Mouse (Mus musculus) spleen, adult 2 months (tissue): ENCODE data around the gene Htra2. TPM values are rescaled to one million over a fixed set of nuclear protein-coding genes. Genes with fewer than 3 reads are reported as not detected.
A peak's percentile ranks its signal among the peaks of the same experiment; 100 is the strongest.

Source experiments
- DNase-seq, 2 experiments: peaks; one replicate each; pipeline versions ENCODE4 v3.0.0 to v3.0.0-alpha.2; 2012 to 2021; ENCODE audit warnings: low spot score in 2 of 2, low read depth in 1 of 2
- H3K27ac ChIP-seq: fragments of 200-500 bp; 2 replicates; pipeline ENCODE4 v1.5.1; 2012; ENCODE audit warnings: low read length, inconsistent platforms; ENCODE audit not compliant: insufficient read depth
- H3K27me3 ChIP-seq: fragments of 200-500 bp; 2 replicates; pipeline ENCODE4 v1.6.1; 2012; ENCODE audit warnings: mild to moderate bottlenecking, moderate library complexity, low read length, inconsistent platforms; ENCODE audit not compliant: control insufficient read depth, insufficient read depth
- H3K36me3 ChIP-seq: fragments of 200-500 bp; 2 replicates; pipeline ENCODE4 v1.6.1; 2012; ENCODE audit warnings: mild to moderate bottlenecking, low read length, inconsistent platforms; ENCODE audit not compliant: control insufficient read depth, insufficient read depth
- H3K4me1 ChIP-seq: fragments of 200-500 bp; 2 replicates; pipeline ENCODE4 v1.6.1; 2011; ENCODE audit warnings: inconsistent platforms; ENCODE audit not compliant: control insufficient read depth, insufficient read depth, insufficient read length
- H3K4me3 ChIP-seq: fragments of 200-500 bp; 2 replicates; pipeline ENCODE4 v1.5.1; 2011; ENCODE audit warnings: mild to moderate bottlenecking, inconsistent platforms; ENCODE audit not compliant: insufficient read depth, insufficient read length; ENCODE audit errors: extremely low read depth
- CTCF ChIP-seq: fragments of 200-500 bp; IDR thresholded peaks from 2 replicates; pipeline ENCODE4 v1.5.1; 2011; ENCODE audit warnings: mild to moderate bottlenecking, inconsistent platforms; ENCODE audit not compliant: insufficient read depth, insufficient read length, insufficient replicate concordance; ENCODE audit errors: extremely low read depth
- POLR2A ChIP-seq: fragments of 200-500 bp; IDR thresholded peaks from 2 replicates; pipeline ENCODE4 v1.6.1; 2011; ENCODE audit warnings: low read depth, low read length, inconsistent platforms
- WGBS: fragments of 180-500 bp; shearing (Covaris S2); methylation state at CpG from one replicate; pipeline ENCODE4 v1.1.7; 2018; 5-methylcytosine and 5-hydroxymethylcytosine counted together
- polyA plus RNA-seq: library from polyadenylated mRNA; depleted of rRNA; stranded (reverse); fragments of >200 nt; gene quantifications from 2 replicates; pipeline ENCODE4 v1.2.3, GENCODE M21; 2012

Gene Htra2
- polyA plus RNA-seq, 1 experiment, result 59.1 TPM

- Histone ChIP-seq H3K27ac (no peak overlapping the region), H3K4me3 (no peak overlapping the region), H3K36me3 (no peaks in the 10 kb centered on the region), H3K27me3 (no peaks in the 10 kb centered on the region), H3K4me1 (peaks cover 5% of the 10 kb centered on the region; the same call in 1 of the 2 replicates)
- TF ChIP-seq CTCF, result no peak
- TF ChIP-seq POLR2A, result no peak
- 62% methylated on average over 4 of the region's 4 CpGs for WGBS
- no peak for DNase-seq
Measured at GRCm38 (mm10) chr6:83024421-83024820, 30.7 kb downstream of the Htra2 start.

DNA sequence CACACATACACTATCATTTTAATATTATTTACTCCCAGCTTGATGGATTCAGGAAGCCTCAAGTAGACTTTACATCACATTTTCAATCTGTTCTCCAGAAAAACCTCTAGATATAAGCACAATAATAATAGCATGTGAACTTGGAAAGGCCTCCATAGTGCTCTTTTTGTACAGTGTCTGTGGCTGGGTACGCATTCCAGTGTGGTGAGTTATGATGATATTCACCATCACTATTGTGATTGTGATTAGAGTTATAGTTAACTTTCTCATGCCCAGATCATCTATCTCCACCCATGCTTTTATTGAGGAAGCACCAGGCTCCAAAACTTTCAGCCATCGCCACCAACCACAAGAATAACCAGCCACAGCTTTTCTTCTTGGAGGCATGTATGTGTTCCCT lies 31.3 kb downstream of the Htra2 start:
- TF ChIP-seq POLR2A (no peak), CTCF (no peak)
- 93% methylated on average over 2 of the region's 2 CpGs for WGBS
- no peaks in the 10 kb centered on the region for H3K27me3 ChIP-seq
- no peak overlapping the region for H3K4me3 ChIP-seq
- H3K4me1 ChIP-seq, result peaks cover 5% of the 10 kb centered on the region; the same call in 1 of the 2 replicates
- no peak for DNase-seq
- H3K27ac ChIP-seq, result no peak overlapping the region
- H3K36me3 ChIP-seq, result no peaks in the 10 kb centered on the region

- TF ChIP-seq POLR2A (no peak), CTCF (no peak)
- DNase-seq, result no peak
- no peak overlapping the region for H3K4me3 ChIP-seq
- H3K36me3 ChIP-seq, result no peaks in the 10 kb centered on the region
- H3K27me3 ChIP-seq, result no peaks in the 10 kb centered on the region
- 89% methylated on average over 9 of the region's 9 CpGs for WGBS
- no peak overlapping the region for H3K27ac ChIP-seq
- peaks cover 4% of the 10 kb centered on the region; the same call in 1 of the 2 replicates for H3K4me1 ChIP-seq
Measured at GRCm38 (mm10) chr6:83023008-83023407, 32.1 kb downstream of the Htra2 start.

GRCm38 (mm10) chr6:83020836-83021593 lies 34.1 kb downstream of the Htra2 start:
- no peaks in the 10 kb centered on the region for H3K27me3 ChIP-seq
- no peak overlapping the region for H3K27ac ChIP-seq
- no peak for DNase-seq
- no peaks in the 10 kb centered on the region; the same call in 1 of the 2 replicates for H3K4me1 ChIP-seq
- H3K4me3 ChIP-seq, result no peak overlapping the region
- H3K36me3 ChIP-seq, result no peaks in the 10 kb centered on the region
- WGBS, result 85% methylated on average over 4 of the region's 4 CpGs
- no peak for TF ChIP-seq POLR2A
- no peak for TF ChIP-seq CTCF

DNA sequence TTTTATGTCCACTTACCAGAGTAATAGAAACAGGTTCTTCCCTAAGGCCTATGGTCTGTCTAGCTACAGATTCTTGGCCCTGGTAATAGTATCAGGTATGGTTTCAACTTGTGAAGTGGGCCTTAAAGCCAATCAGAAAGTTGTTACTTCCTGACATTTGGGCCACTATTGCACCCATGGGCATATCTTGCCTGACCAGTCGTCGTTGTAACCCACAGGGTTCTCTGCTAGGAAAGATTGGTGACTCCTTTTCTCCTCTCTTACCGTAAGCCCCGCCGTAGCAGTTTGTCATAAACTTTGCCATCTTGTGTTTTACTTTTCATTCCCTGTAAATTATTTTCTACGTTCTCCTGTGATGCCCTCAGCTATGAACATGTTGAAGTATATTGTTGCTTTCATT lies 35.0 kb downstream of the Htra2 start:
- 75% methylated on average over 6 of the region's 6 CpGs for WGBS
- Histone ChIP-seq H3K36me3 (no peaks in the 10 kb centered on the region), H3K4me1 (no peaks in the 10 kb centered on the region; the same call in 1 of the 2 replicates), H3K27me3 (no peaks in the 10 kb centered on the region), H3K4me3 (no peak overlapping the region), H3K27ac (no peak overlapping the region)
- no peak for TF ChIP-seq CTCF
- TF ChIP-seq POLR2A, result no peak
- no peak for DNase-seq

DNA sequence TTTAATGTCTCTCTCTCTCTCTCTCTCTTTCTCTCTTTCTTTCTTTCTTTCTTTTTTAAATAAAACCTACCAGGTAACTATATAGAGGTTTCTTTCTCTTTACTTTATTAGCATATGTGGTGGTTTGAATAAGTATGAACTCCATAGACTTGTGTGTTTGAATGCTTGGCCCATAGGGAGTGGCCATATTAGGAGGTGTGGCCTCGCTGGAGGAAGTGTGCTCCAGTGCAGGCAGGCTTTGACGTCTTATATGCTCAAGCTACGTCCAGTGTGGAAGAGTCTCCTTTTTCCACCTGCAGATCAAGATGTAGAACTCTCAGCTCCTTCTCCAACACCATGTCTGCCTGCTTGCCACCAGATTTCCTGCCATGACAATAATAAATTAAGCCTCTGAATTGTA lies 36.0 kb downstream of the Htra2 start:
- H3K36me3 ChIP-seq, result no peaks in the 10 kb centered on the region
- WGBS, result 82% methylated on average over 3 of the region's 3 CpGs
- H3K27me3 ChIP-seq, result no peaks in the 10 kb centered on the region
- TF ChIP-seq POLR2A, result no peak
- no peak for TF ChIP-seq CTCF
- DNase-seq, result no peak
- no peak overlapping the region for H3K4me3 ChIP-seq
- no peaks in the 10 kb centered on the region; the same call in 1 of the 2 replicates for H3K4me1 ChIP-seq
- H3K27ac ChIP-seq, result no peak overlapping the region

GRCm38 (mm10) chr6:83017190-83017589 lies 37.9 kb downstream of the Htra2 start:
- 62% methylated on average over 3 of the region's 3 CpGs for WGBS
- no peak overlapping the region for H3K4me3 ChIP-seq
- no peaks in the 10 kb centered on the region; the same call in 1 of the 2 replicates for H3K4me1 ChIP-seq
- H3K36me3 ChIP-seq, result no peaks in the 10 kb centered on the region
- H3K27ac ChIP-seq, result peak overlapping the region; percentile 24; the same call in 1 of the 2 replicates
- no peak for DNase-seq
- H3K27me3 ChIP-seq, result no peaks in the 10 kb centered on the region
- TF ChIP-seq CTCF, result no peak
- TF ChIP-seq POLR2A, result no peak
